Mouse (Mus musculus): ENCODE data around the gene Olfr1189.
"Not testable (repeated sequence)": the region's sequence is repeated elsewhere in the genome, so short reads cannot be mapped to it uniquely, and the experiment has no call there.

The Olfr1189 gene

GRCm38 (mm10) chr2:88586154-88586553, at the start of gene Olfr1189:
Gene Olfr1189 (plus strand): TSS chr2:88586454.
- DNase-seq (ENCODE audit: low spot score in 2 of 2): no peak

GRCm38 (mm10) chr2:88556635-88557034, 29.6 kb upstream of the Olfr1189 start, which contains the start of gene Olfr1188:
Gene Olfr1188 (plus strand): TSS chr2:88556935.
- DNase-seq (ENCODE audit: low spot score in 2 of 2): no peak

GRCm38 (mm10) chr2:88572696-88573095, 13.6 kb upstream of the Olfr1189 start:
- not testable (repeated sequence) for DNase-seq (ENCODE audit: low spot score in 2 of 2)

GRCm38 (mm10) chr2:88640242-88640641, 54.0 kb downstream of the Olfr1189 start, which contains the start of gene Olfr1191-ps1:
Gene Olfr1191-ps1 (plus strand): TSS chr2:88640542.
- not testable (repeated sequence) for DNase-seq (ENCODE audit: low spot score in 2 of 2)

All from right cerebral cortex, postnatal 10 days (tissue).